Mouse (Mus musculus) liver, adult 2 months (tissue): ENCODE data around the gene Nrarp.
A peak's percentile ranks its signal among the peaks of the same experiment; 100 is the strongest.

Experiments
- CTCF ChIP-seq: fragments of 200-500 bp; IDR thresholded peaks from 2 replicates; pipeline ENCODE4 v1.5.1; 2011; ENCODE audit warnings: low read depth, low read length, control low read depth
- POLR2A ChIP-seq: fragments of 200-500 bp; IDR thresholded peaks from 2 replicates; pipeline ENCODE4 v1.6.1; 2011; ENCODE audit warnings: low read length, control low read depth; ENCODE audit not compliant: insufficient read depth; ENCODE audit errors: extremely low read depth

- TF ChIP-seq CTCF (0 out of 2 replicates have a peak, but pooled peaks have one; percentile 4), POLR2A (0 out of 2 replicates have a peak, but pooled peaks have one; percentile 25)
Measured at GRCm38 (mm10) chr2:25196172-25196954, 15.8 kb downstream of the Nrarp start, which contains the start of gene Tor4a.
